ENCODE assay signal across 8 mouse cellular contexts in the genomic region with DNA sequence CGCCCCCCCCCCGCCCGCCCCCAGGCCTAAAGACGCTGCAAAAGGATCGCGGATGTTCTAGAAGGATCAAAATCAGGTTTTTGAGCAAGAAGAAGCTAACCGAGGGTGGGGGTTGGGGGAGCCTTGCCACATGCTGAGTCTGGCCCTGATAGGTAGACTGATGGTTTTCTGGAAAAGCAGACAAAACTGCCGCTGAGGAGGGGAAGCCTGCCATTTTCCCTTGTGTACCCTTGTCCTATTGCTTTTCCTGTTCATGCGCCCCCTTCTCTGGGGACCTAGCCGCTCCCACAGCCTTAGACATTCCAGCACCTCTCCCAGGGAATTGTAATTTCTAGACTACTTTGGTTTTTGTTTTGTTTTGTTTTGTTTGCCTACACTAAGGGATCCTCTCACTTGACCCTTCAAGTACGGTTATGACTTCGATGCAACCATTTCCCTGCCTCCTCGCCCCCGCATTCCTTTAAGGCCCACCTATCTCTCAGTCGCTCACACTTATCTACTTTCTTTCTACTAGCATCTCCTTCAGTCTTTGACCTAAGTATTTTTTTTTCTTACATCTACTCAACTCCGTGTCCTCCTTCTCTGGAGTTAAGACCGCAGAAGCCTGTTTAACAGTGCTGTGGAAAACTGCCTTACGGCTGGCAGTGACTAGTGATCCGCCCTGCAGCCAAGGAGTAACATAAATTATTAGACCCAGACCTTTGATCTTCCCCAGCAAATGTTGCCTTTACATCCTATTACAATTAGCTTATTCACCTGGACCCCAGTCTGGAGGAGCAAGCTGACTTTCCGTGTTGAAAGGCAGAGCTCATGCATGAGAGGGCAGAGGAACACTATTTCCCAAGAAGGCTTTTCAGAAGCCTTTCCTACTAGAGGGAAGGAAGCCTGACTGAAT. TPM values are rescaled to one million over a fixed set of nuclear protein-coding genes. Genes with fewer than 3 reads are reported as not detected.
DNase-seq lines count a peak whose midpoint lies in the region; ATAC-seq and TF ChIP-seq lines count a peak whose summit lies in the region.

No protein-coding gene starts in this region.

- WGBS in forebrain, embryonic 12.5 days, result 37% methylated on average over 20 of the region's 20 CpGs
- 26% methylated on average over 20 of the region's 20 CpGs for WGBS in intestine, postnatal 0 days
- WGBS in midbrain, embryonic 11.5 days, result 41% methylated on average over 20 of the region's 20 CpGs

- H3K27ac ChIP-seq in ES-E14 (ENCODE audit: insufficient read depth, low read depth, low read length, poor library complexity, severe bottlenecking), result no peak overlapping the region
- no peak overlapping the region for H3K27ac ChIP-seq in forebrain, embryonic 12.5 days
- H3K27ac ChIP-seq in intestine, postnatal 0 days (ENCODE audit: low read depth, low read length), result peak overlapping the region; percentile 83
- H3K27ac ChIP-seq in midbrain, embryonic 11.5 days (ENCODE audit: low read depth, low read length), result no peak overlapping the region

- no peak overlapping the region for H3K9ac ChIP-seq in ES-E14 (ENCODE audit: insufficient read depth, low read depth, low read length, poor library complexity, severe bottlenecking)
- peak overlapping the region; percentile 58 for H3K9ac ChIP-seq in forebrain, embryonic 12.5 days
- peak overlapping the region; percentile 71 for H3K9ac ChIP-seq in intestine, postnatal 0 days (ENCODE audit: low read depth, low read length)
- H3K9ac ChIP-seq in midbrain, embryonic 11.5 days (ENCODE audit: low read length), result peak overlapping the region; percentile 58

- in situ Hi-C loops in ES-E14 (cut with MboI; ENCODE audit: low sequenced_read_pairs in 2 of 2, unreplicated experiment in 2 of 2), result no loop called here

- no peak for ATAC-seq in forebrain, embryonic 12.5 days (ENCODE audit: low FRiP score)
- ATAC-seq in intestine, postnatal 0 days, result no peak
- no peak for ATAC-seq in midbrain, embryonic 11.5 days (ENCODE audit: low FRiP score)
- ATAC-seq in megakaryocyte-erythroid progenitor cell, adult 5-6 weeks (replicated peaks; ENCODE audit: low FRiP score, low TSS enrichment, poor library complexity, severe bottlenecking), result no peak

- peaks cover 0 to 6% of the 10 kb centered on the region in 2 experiments; a peak in 2 of 4 replicates for H3K4me1 ChIP-seq in ES-E14 (ENCODE audit: control insufficient read depth in 2 of 2, insufficient read depth in 2 of 2, low read length in 2 of 2, poor library complexity in 1 of 2)
- peaks cover 27% of the 10 kb centered on the region for H3K4me1 ChIP-seq in forebrain, embryonic 12.5 days
- peaks cover 12% of the 10 kb centered on the region for H3K4me1 ChIP-seq in intestine, postnatal 0 days (replicated peaks; ENCODE audit: control insufficient read depth, insufficient read depth, low read length)
- H3K4me1 ChIP-seq in midbrain, embryonic 11.5 days (ENCODE audit: control insufficient read depth, insufficient read depth, low read length), result peaks cover 9% of the 10 kb centered on the region

- H3K9me3 ChIP-seq in ES-E14 (ENCODE audit: control insufficient read depth, insufficient read depth, low read depth, low read length), result no peaks in the 10 kb centered on the region
- H3K9me3 ChIP-seq in forebrain, embryonic 12.5 days, result no peaks in the 10 kb centered on the region
- no peaks in the 10 kb centered on the region for H3K9me3 ChIP-seq in intestine, postnatal 0 days (ENCODE audit: control insufficient read depth)
- H3K9me3 ChIP-seq in midbrain, embryonic 11.5 days (ENCODE audit: control insufficient read depth, low read length), result no peaks in the 10 kb centered on the region

- DNase-seq in gastrocnemius, adult 18-20 months (ENCODE audit: low spot score), result peak; percentile 8
- no peak for DNase-seq in gastrocnemius, postnatal 25 days
- no peak for DNase-seq in ES-E14 (ENCODE audit: low read depth, low spot score)
- no peak for DNase-seq in midbrain, embryonic 11.5 days (ENCODE audit: low spot score, missing footprints)
- no peak for DNase-seq in natural killer cell, adult 2 months (ENCODE audit: low spot score in 2 of 2)

- no peaks in the 10 kb centered on the region; the same call in 1 of the 2 replicates for H3K27me3 ChIP-seq in forebrain, embryonic 12.5 days
- no peaks in the 10 kb centered on the region for H3K27me3 ChIP-seq in intestine, postnatal 0 days (replicated peaks; ENCODE audit: control insufficient read depth, insufficient read depth, low read length)
- H3K27me3 ChIP-seq in midbrain, embryonic 11.5 days (ENCODE audit: control insufficient read depth, insufficient read depth, low read length), result no peaks in the 10 kb centered on the region

- no peak for TF ChIP-seq CTCF in intestine, postnatal 0 days (IDR thresholded peaks at IDR 0.05; ENCODE audit: low read depth)

- peak overlapping the region; percentile 70 for H3K4me2 ChIP-seq in forebrain, embryonic 12.5 days
- H3K4me2 ChIP-seq in intestine, postnatal 0 days (replicated peaks; ENCODE audit: low read depth), result peak overlapping the region; percentile 98
- peak overlapping the region; percentile 90 for H3K4me2 ChIP-seq in midbrain, embryonic 11.5 days

- no peaks in the 10 kb centered on the region for H3K36me3 ChIP-seq in ES-E14 (ENCODE audit: control insufficient read depth, insufficient read depth, low read length, poor library complexity, severe bottlenecking)
- no peaks in the 10 kb centered on the region for H3K36me3 ChIP-seq in forebrain, embryonic 12.5 days (replicated peaks)
- H3K36me3 ChIP-seq in intestine, postnatal 0 days (ENCODE audit: control insufficient read depth, insufficient read depth), result no peaks in the 10 kb centered on the region
- H3K36me3 ChIP-seq in midbrain, embryonic 11.5 days (ENCODE audit: control insufficient read depth, insufficient read depth, low read length), result no peaks in the 10 kb centered on the region

- H3K4me3 ChIP-seq in ES-E14 (ENCODE audit: insufficient read depth in 1 of 2, low read depth in 1 of 2, low read length in 2 of 2, poor library complexity in 1 of 2, severe bottlenecking in 1 of 2), result peak overlapping the region; percentile 35 to 69; a peak in 2 of 4 replicates
- H3K4me3 ChIP-seq in forebrain, embryonic 12.5 days (replicated peaks), result peak overlapping the region; percentile 53
- peak overlapping the region; percentile 76 for H3K4me3 ChIP-seq in intestine, postnatal 0 days (ENCODE audit: low read depth, low read length)
- peak overlapping the region; percentile 56 for H3K4me3 ChIP-seq in midbrain, embryonic 11.5 days (ENCODE audit: low read depth, low read length)

TF ChIP-seq in ES-E14, 5 proteins besides CTCF, POLR2A, EP300 and RAD21:
- TF ChIP-seq MAFK (IDR thresholded peaks at IDR 0.05; ENCODE audit: insufficient read depth, low read depth, low read length), result no peak
- no peak for TF ChIP-seq ZNF384 (IDR thresholded peaks at IDR 0.05; ENCODE audit: low read depth, low read length)
- no peak for TF ChIP-seq ZC3H11A (IDR thresholded peaks at IDR 0.05; ENCODE audit: borderline replicate concordance, low read depth, low read length)
- no peak for TF ChIP-seq HCFC1 (IDR thresholded peaks at IDR 0.05; ENCODE audit: borderline replicate concordance, insufficient read depth, low read length)
- TF ChIP-seq CHD2 (IDR thresholded peaks at IDR 0.05; ENCODE audit: low read depth, low read length), result no peak

RNA-seq across cellular contexts. Expression of gene 1810062G17Rik, which starts 0.8 kb away (rescaled TPM):
- not detected for total RNA-seq in gastrocnemius, adult 18-20 months (2021)
- not detected for total RNA-seq in gastrocnemius, postnatal 25 days (2021)
- total RNA-seq in ES-E14 (2012; rRNA removed), result 0.95 and 1.3 TPM in 2 replicates
- 0.45 and 0.57 TPM in 2 replicates for polyA plus RNA-seq in forebrain, embryonic 12.5 days (2016; fragmentation: Nextera tagmentation; extraction: Ambion mirVana)
- 2.8 and 3.3 TPM in 2 replicates for polyA plus RNA-seq in intestine, postnatal 0 days (2015; fragmentation: Nextera tagmentation; extraction: Ambion mirVana)
- polyA plus RNA-seq in midbrain, embryonic 11.5 days (2014; fragmentation: Nextera tagmentation; extraction: Ambion mirVana), result 0.40 TPM in 1 of 2 replicates, not detected in the other
- total RNA-seq in megakaryocyte-erythroid progenitor cell, adult 5-6 weeks (2014; fragmentation: Nextera tagmentation), result 1.1 TPM in 1 of 2 replicates, not detected in the other
- 3.0 TPM in 1 of 2 replicates, not detected in the other for total RNA-seq in megakaryocyte-erythroid progenitor cell, adult 5-6 weeks (2017)

RNA-seq across cellular contexts. Expression of gene Anxa5, which starts 0.8 kb away (rescaled TPM):
- total RNA-seq in gastrocnemius, adult 18-20 months (2021), result 10 to 100 TPM; 35.6 to 47.6 TPM
- total RNA-seq in gastrocnemius, postnatal 25 days (2021), result 10 to 100 TPM; 50.7 to 67.3 TPM
- 69.9 and 131 TPM in 2 replicates for total RNA-seq in ES-E14 (2012; rRNA removed)
- polyA plus RNA-seq in forebrain, embryonic 12.5 days (2016; fragmentation: Nextera tagmentation; extraction: Ambion mirVana), result 67.5 and 75.3 TPM in 2 replicates
- polyA plus RNA-seq in intestine, postnatal 0 days (2015; fragmentation: Nextera tagmentation; extraction: Ambion mirVana), result 177 and 184 TPM in 2 replicates
- polyA plus RNA-seq in midbrain, embryonic 11.5 days (2014; fragmentation: Nextera tagmentation; extraction: Ambion mirVana), result 93.7 and 98.4 TPM in 2 replicates
- total RNA-seq in megakaryocyte-erythroid progenitor cell, adult 5-6 weeks (2014; fragmentation: Nextera tagmentation), result 7.1 and 9.9 TPM in 2 replicates
- total RNA-seq in megakaryocyte-erythroid progenitor cell, adult 5-6 weeks (2017), result 16.3 and 26.3 TPM in 2 replicates

RNA-seq across cellular contexts. Expression of gene Gm11549, which starts 45.1 kb away (rescaled TPM):
- total RNA-seq in gastrocnemius, adult 18-20 months (2021), result not detected
- not detected for total RNA-seq in gastrocnemius, postnatal 25 days (2021)
- not detected in 2 replicates for total RNA-seq in ES-E14 (2012; rRNA removed)
- 1.1 and 1.4 TPM in 2 replicates for polyA plus RNA-seq in forebrain, embryonic 12.5 days (2016; fragmentation: Nextera tagmentation; extraction: Ambion mirVana)
- 1.1 and 1.2 TPM in 2 replicates for polyA plus RNA-seq in intestine, postnatal 0 days (2015; fragmentation: Nextera tagmentation; extraction: Ambion mirVana)
- 1.3 TPM in 2 replicates for polyA plus RNA-seq in midbrain, embryonic 11.5 days (2014; fragmentation: Nextera tagmentation; extraction: Ambion mirVana)
- not detected in 2 replicates for total RNA-seq in megakaryocyte-erythroid progenitor cell, adult 5-6 weeks (2014; fragmentation: Nextera tagmentation)
- total RNA-seq in megakaryocyte-erythroid progenitor cell, adult 5-6 weeks (2017), result not detected in 2 replicates
